In genomic region chrX:38771886-38772285, GRCm38 (mm10) we compare ENCODE assay signal across 9 mouse cellular contexts. TPM values are rescaled to one million over a fixed set of nuclear protein-coding genes. Genes with fewer than 3 reads are reported as not detected.
DNase-seq lines count a peak whose midpoint lies in the region; ATAC-seq and TF ChIP-seq lines count a peak whose summit lies in the region.
"Had no signal": no experiment of that assay in that cellular context is flagged by ENCODE, and none has a peak within 500 bp of the region (broad histone marks: within the 10 kb centered on the region; RNA-seq: fewer than 3 reads in every experiment).

No protein-coding gene starts in this region.

- intact Hi-C loops in gastrocnemius, postnatal 14 days (cut with DNase I; ENCODE audit: low total_unique reads): no loop called here

- H3K27me3 ChIP-seq in lung, postnatal 0 days (replicated peaks; ENCODE audit: insufficient read depth, low read length): no peaks in the 10 kb centered on the region
- H3K27me3 ChIP-seq in midbrain, embryonic 15.5 days (replicated peaks): no peaks in the 10 kb centered on the region
- H3K27me3 ChIP-seq: liver, embryonic 13.5 days had no signal

- no peak overlapping the region for H3K4me3 ChIP-seq in lung, postnatal 0 days (ENCODE audit: low read depth, low read length)
- H3K4me3 ChIP-seq in midbrain, embryonic 15.5 days: no peak overlapping the region
- H3K4me3 ChIP-seq: liver, embryonic 13.5 days had no signal

- H3K9ac ChIP-seq in lung, postnatal 0 days (replicated peaks; ENCODE audit: low read depth): no peak overlapping the region
- no peak overlapping the region for H3K9ac ChIP-seq in midbrain, embryonic 15.5 days
- H3K9ac ChIP-seq: liver, embryonic 13.5 days had no signal

- DNase-seq in gastrocnemius, adult 18-20 months (ENCODE audit: low spot score): peak; percentile 1
- no peak for DNase-seq in gastrocnemius, postnatal 14 days
- peak; percentile 7 for DNase-seq in lung, postnatal 0 days (ENCODE audit: low spot score)
- DNase-seq in lung, postnatal 14 days: no peak
- DNase-seq in forelimb bud, embryonic 11.5 days (ENCODE audit: low read depth, low spot score): peak; percentile 12
- DNase-seq in spleen, postnatal 4 days (ENCODE audit: low spot score in 2 of 2): no peak
- no peak for DNase-seq in gastrocnemius, postnatal 4 days (ENCODE audit: low spot score in 2 of 2)
- DNase-seq: liver, embryonic 13.5 days had no signal

- no peaks in the 10 kb centered on the region for H3K9me3 ChIP-seq in lung, postnatal 0 days (ENCODE audit: low read length)
- no peaks in the 10 kb centered on the region for H3K9me3 ChIP-seq in midbrain, embryonic 15.5 days
- H3K9me3 ChIP-seq: liver, embryonic 13.5 days had no signal

- TF ChIP-seq CTCF in lung, postnatal 0 days (IDR thresholded peaks at IDR 0.05): peak; percentile 36

- H3K4me2 ChIP-seq in lung, postnatal 0 days (replicated peaks; ENCODE audit: low read depth, low read length): no peak overlapping the region
- H3K4me2 ChIP-seq in midbrain, embryonic 15.5 days: no peak overlapping the region

- WGBS in lung, postnatal 0 days: 26% methylated on average over 3 of the region's 3 CpGs
- 31% methylated on average over 3 of the region's 3 CpGs for WGBS in midbrain, embryonic 15.5 days

- H3K27ac ChIP-seq in lung, postnatal 0 days (ENCODE audit: low read length): no peak overlapping the region
- H3K27ac ChIP-seq in midbrain, embryonic 15.5 days: no peak overlapping the region
- H3K27ac ChIP-seq: liver, embryonic 13.5 days had no signal

- no peak for TF ChIP-seq EP300 in lung, postnatal 0 days (IDR thresholded peaks at IDR 0.05)

- H3K36me3 ChIP-seq in lung, postnatal 0 days (ENCODE audit: insufficient read depth, low read length): no peaks in the 10 kb centered on the region
- H3K36me3 ChIP-seq in midbrain, embryonic 15.5 days (replicated peaks): no peaks in the 10 kb centered on the region
- H3K36me3 ChIP-seq: liver, embryonic 13.5 days had no signal

- H3K4me1 ChIP-seq in lung, postnatal 0 days (ENCODE audit: insufficient read depth, low read depth, low read length): no peaks in the 10 kb centered on the region
- H3K4me1 ChIP-seq in midbrain, embryonic 15.5 days: no peaks in the 10 kb centered on the region
- H3K4me1 ChIP-seq: liver, embryonic 13.5 days had no signal

- no peak for ATAC-seq in lung, postnatal 0 days
- peak; percentile 70 for ATAC-seq in midbrain, embryonic 15.5 days (replicated peaks)

RNA-seq across cellular contexts. Expression of gene 6030498E09Rik, which starts 0.6 kb away (rescaled TPM):
- not detected for total RNA-seq in gastrocnemius, adult 18-20 months (2021)
- total RNA-seq in gastrocnemius, postnatal 14 days (2021): not detected
- not detected in 2 replicates for polyA plus RNA-seq in lung, postnatal 0 days (2015; fragmentation: Nextera tagmentation; extraction: Ambion mirVana)
- polyA plus RNA-seq in midbrain, embryonic 15.5 days (2015; fragmentation: Nextera tagmentation; extraction: Ambion mirVana): not detected in 2 replicates
- total RNA-seq in gastrocnemius, postnatal 4 days (2021): not detected
- polyA plus RNA-seq: liver, embryonic 13.5 days had no signal

Comparison
In these comparisons a context has a peak if more than half of its experiments do, and no peak if none do; other contexts are left out.
1. DNase-seq: peak in gastrocnemius, adult 18-20 months (single experiment), lung, postnatal 0 days (single experiment) and forelimb bud, embryonic 11.5 days (single experiment); none in gastrocnemius, postnatal 14 days (single experiment), lung, postnatal 14 days (single experiment), spleen, postnatal 4 days (0 of 2) and gastrocnemius, postnatal 4 days (0 of 2).